Mouse (Mus musculus): ENCODE measurements around the gene Sycp2l.

GRCm38 (mm10) chr13:41219687-41220303 is 105.7 kb downstream of the Sycp2l start:
- TF ChIP-seq CTCF (IDR thresholded peaks at IDR 0.05; ENCODE audit: borderline replicate concordance, extremely low read depth, insufficient read depth, insufficient read length): no peak
- TF ChIP-seq POLR2A (IDR thresholded peaks at IDR 0.05; ENCODE audit: borderline replicate concordance, extremely low read depth, insufficient read depth, insufficient read length, poor library complexity, severe bottlenecking): no peak

Data from brain, embryonic 14.5 days (tissue).